ENCODE assay signal across 26 mouse cellular contexts in the genomic region with DNA sequence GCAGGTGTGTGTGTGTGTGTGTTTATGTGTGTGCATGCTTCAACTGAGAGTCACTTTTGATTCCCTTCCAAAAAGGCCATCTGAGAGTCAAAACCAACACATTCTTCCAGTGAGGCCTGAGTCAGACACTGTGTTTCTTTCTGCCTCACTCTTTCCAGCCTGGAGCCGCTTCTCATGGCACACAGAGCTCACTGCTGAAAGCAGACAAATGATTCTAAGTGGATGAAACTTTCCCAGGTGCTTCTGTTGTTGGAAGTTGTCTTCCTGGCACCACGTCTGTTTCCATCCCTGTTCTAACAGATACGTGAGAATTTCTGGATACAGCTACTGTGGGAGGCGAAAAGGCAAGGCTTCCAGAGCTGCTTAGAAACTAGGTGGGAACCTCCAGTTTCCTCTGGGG.
DNase-seq lines count a peak whose midpoint lies in the region; ATAC-seq lines count a peak whose summit lies in the region.
"Had no signal": no experiment of that assay in that cellular context is flagged by ENCODE, and none has a peak within 500 bp of the region (broad histone marks: within the 10 kb centered on the region; RNA-seq: fewer than 3 reads in every experiment).

No protein-coding gene starts in this region.

- H3K36me3 ChIP-seq in midbrain, embryonic 15.5 days (replicated peaks), result no peaks in the 10 kb centered on the region
- no peaks in the 10 kb centered on the region for H3K36me3 ChIP-seq in midbrain, embryonic 10.5 days
- no peaks in the 10 kb centered on the region for H3K36me3 ChIP-seq in intestine, embryonic 16.5 days (ENCODE audit: control insufficient read depth, insufficient read depth, low read length)
- H3K36me3 ChIP-seq: embryonic facial prominence, embryonic 13.5 days; embryonic facial prominence, embryonic 15.5 days; forebrain, embryonic 10.5 days; forebrain, embryonic 12.5 days; G1E had no signal

- 0 out of 2 replicates have a peak overlapping the region, but pooled peaks have one; percentile 4 for H3K27ac ChIP-seq in midbrain, embryonic 15.5 days
- no peak overlapping the region for H3K27ac ChIP-seq in midbrain, embryonic 10.5 days (replicated peaks)
- no peak overlapping the region for H3K27ac ChIP-seq in intestine, embryonic 16.5 days (ENCODE audit: low read length)
- H3K27ac ChIP-seq: embryonic facial prominence, embryonic 13.5 days; embryonic facial prominence, embryonic 15.5 days; forebrain, embryonic 10.5 days; forebrain, embryonic 12.5 days had no signal

- DNase-seq in frontal cortex, postnatal 36 days (ENCODE audit: low spot score in 2 of 2), result no peak
- DNase-seq in midbrain, embryonic 10.5 days (ENCODE audit: low spot score), result no peak
- DNase-seq in telencephalon, adult 2 months (ENCODE audit: low read depth, low spot score), result peak; percentile 32
- DNase-seq: adrenal gland, adult 2 months; adrenal gland, postnatal 10 days; adrenal gland, postnatal 25 days; B cell, adult 2 months; cerebellum, adult 11-12 months; cerebellum, adult 8-10 months; cerebellum, adult 9-11 months; cerebellum, postnatal 14 days; cerebellum, postnatal 36 days; embryo, embryonic 11 days had no signal

- WGBS in midbrain, embryonic 15.5 days, result 85% methylated on average over 4 of the region's 4 CpGs
- WGBS in midbrain, embryonic 10.5 days, result 89% methylated on average over 4 of the region's 4 CpGs
- WGBS in intestine, embryonic 16.5 days, result 69% methylated on average over 4 of the region's 4 CpGs

- H3K4me3 ChIP-seq in midbrain, embryonic 15.5 days, result no peak overlapping the region
- H3K4me3 ChIP-seq in midbrain, embryonic 10.5 days, result no peak overlapping the region
- no peak overlapping the region for H3K4me3 ChIP-seq in intestine, embryonic 16.5 days (ENCODE audit: low read length)
- H3K4me3 ChIP-seq: embryonic facial prominence, embryonic 13.5 days; embryonic facial prominence, embryonic 15.5 days; erythroblast, embryonic 14.5 days; forebrain, embryonic 10.5 days; forebrain, embryonic 12.5 days had no signal

- no peak overlapping the region for H3K4me2 ChIP-seq in midbrain, embryonic 15.5 days
- H3K4me2 ChIP-seq in intestine, embryonic 16.5 days (ENCODE audit: low read depth, low read length), result no peak overlapping the region
- H3K4me2 ChIP-seq: embryonic facial prominence, embryonic 13.5 days; embryonic facial prominence, embryonic 15.5 days; forebrain, embryonic 12.5 days had no signal

- no peaks in the 10 kb centered on the region for H3K9me3 ChIP-seq in midbrain, embryonic 15.5 days
- no peaks in the 10 kb centered on the region for H3K9me3 ChIP-seq in midbrain, embryonic 10.5 days (replicated peaks)
- no peaks in the 10 kb centered on the region for H3K9me3 ChIP-seq in intestine, embryonic 16.5 days (ENCODE audit: control insufficient read depth, low read length)
- H3K9me3 ChIP-seq: embryonic facial prominence, embryonic 13.5 days; embryonic facial prominence, embryonic 15.5 days; forebrain, embryonic 10.5 days; forebrain, embryonic 12.5 days had no signal

- no peak overlapping the region for H3K9ac ChIP-seq in midbrain, embryonic 15.5 days
- no peak overlapping the region for H3K9ac ChIP-seq in intestine, embryonic 16.5 days (ENCODE audit: low read depth, low read length)
- H3K9ac ChIP-seq: embryonic facial prominence, embryonic 13.5 days; embryonic facial prominence, embryonic 15.5 days; forebrain, embryonic 12.5 days had no signal

- peak; percentile 36 for ATAC-seq in frontal cortex, adult (ENCODE audit: low TSS enrichment)
- no peak for ATAC-seq in midbrain, embryonic 15.5 days (replicated peaks)
- no peak for ATAC-seq in intestine, embryonic 16.5 days
- ATAC-seq: CD4-positive, CD25-positive, alpha-beta regulatory T cell, adult 4 months; forebrain, embryonic 14.5 days; forebrain, embryonic 16.5 days had no signal

- no peaks in the 10 kb centered on the region for H3K27me3 ChIP-seq in midbrain, embryonic 15.5 days (replicated peaks)
- no peaks in the 10 kb centered on the region for H3K27me3 ChIP-seq in midbrain, embryonic 10.5 days (ENCODE audit: low read depth, poor library complexity, severe bottlenecking)
- H3K27me3 ChIP-seq in intestine, embryonic 16.5 days (replicated peaks; ENCODE audit: control insufficient read depth, insufficient read depth, low read length), result no peaks in the 10 kb centered on the region
- H3K27me3 ChIP-seq: CH12.LX; embryonic facial prominence, embryonic 13.5 days; embryonic facial prominence, embryonic 15.5 days had no signal

- H3K4me1 ChIP-seq in midbrain, embryonic 15.5 days, result peaks cover 25% of the 10 kb centered on the region
- peaks cover 11% of the 10 kb centered on the region for H3K4me1 ChIP-seq in midbrain, embryonic 10.5 days
- no peaks in the 10 kb centered on the region for H3K4me1 ChIP-seq in intestine, embryonic 16.5 days (ENCODE audit: control insufficient read depth, insufficient read depth, low read length)
- H3K4me1 ChIP-seq: forebrain, embryonic 10.5 days had no signal
